Mouse (Mus musculus): Measurements from ENCODE around the gene Nr4a3.

GRCm38 (mm10) chr4:48045281-48045720 is 348 bp downstream of the Nr4a3 start:
- TF ChIP-seq GATA1 (IDR thresholded peaks at IDR 0.05; ENCODE audit: borderline replicate concordance, low read length) = no peak
- no peak for TF ChIP-seq FLI1 (IDR thresholded peaks at IDR 0.05; ENCODE audit: low read length)

Measured in megakaryocyte, embryonic 14.5 days (primary cell).